ENCODE assay signal across 8 mouse cellular contexts in genomic region chr9:44720358-44721153, GRCm38 (mm10). TPM values are rescaled to one million over a fixed set of nuclear protein-coding genes. Genes with fewer than 3 reads are reported as not detected.
DNase-seq lines count a peak whose midpoint lies in the region; ATAC-seq and TF ChIP-seq lines count a peak whose summit lies in the region.

No protein-coding gene starts in this region.

- H3K4me2 ChIP-seq in embryonic facial prominence, embryonic 14.5 days (ENCODE audit: low read depth, low read length), result peak overlapping the region; percentile 78
- H3K4me2 ChIP-seq in hindbrain, embryonic 15.5 days, result peak overlapping the region; percentile 91
- H3K4me2 ChIP-seq in midbrain, embryonic 11.5 days, result peak overlapping the region; percentile 84

- H3K27ac ChIP-seq in liver, adult 2 months (replicated peaks; ENCODE audit: insufficient read depth, low read depth, low read length), result no peak overlapping the region
- peak overlapping the region; percentile 67 for H3K27ac ChIP-seq in embryonic facial prominence, embryonic 14.5 days (replicated peaks; ENCODE audit: low read depth, low read length)
- H3K27ac ChIP-seq in hindbrain, embryonic 15.5 days (replicated peaks), result peak overlapping the region; percentile 77
- H3K27ac ChIP-seq in midbrain, embryonic 11.5 days (ENCODE audit: low read depth, low read length), result peak overlapping the region; percentile 58

- H3K4me3 ChIP-seq in liver, adult 2 months (ENCODE audit: insufficient read depth, low read depth, low read length), result peak overlapping the region; percentile 48; the same call in 1 of the 2 replicates
- peak overlapping the region; percentile 62 for H3K4me3 ChIP-seq in embryonic facial prominence, embryonic 14.5 days (ENCODE audit: low read depth, low read length)
- peak overlapping the region; percentile 77 for H3K4me3 ChIP-seq in hindbrain, embryonic 15.5 days
- H3K4me3 ChIP-seq in midbrain, embryonic 11.5 days (ENCODE audit: low read depth, low read length), result peak overlapping the region; percentile 80

- H3K36me3 ChIP-seq in liver, adult 2 months (ENCODE audit: control insufficient read depth, insufficient read depth, low read length), result no peaks in the 10 kb centered on the region
- H3K36me3 ChIP-seq in embryonic facial prominence, embryonic 14.5 days (ENCODE audit: control insufficient read depth, insufficient read depth, low read length), result peaks cover 25% of the 10 kb centered on the region
- peaks cover 13% of the 10 kb centered on the region for H3K36me3 ChIP-seq in hindbrain, embryonic 15.5 days
- H3K36me3 ChIP-seq in midbrain, embryonic 11.5 days (ENCODE audit: control insufficient read depth, insufficient read depth, low read length), result peaks cover 10% of the 10 kb centered on the region; the same call in 1 of the 2 replicates

- 20% methylated on average over 9 of the region's 9 CpGs for WGBS in liver, adult 2 months
- 10% methylated on average over 9 of the region's 9 CpGs for WGBS in embryonic facial prominence, embryonic 14.5 days
- WGBS in hindbrain, embryonic 15.5 days, result 10% methylated on average over 9 of the region's 9 CpGs
- 26% methylated on average over 9 of the region's 9 CpGs for WGBS in midbrain, embryonic 11.5 days

- TF ChIP-seq POLR2A in liver, adult 2 months (IDR thresholded peaks at IDR 0.05; ENCODE audit: extremely low read depth, insufficient read depth, low read length), result no peak

- no peaks in the 10 kb centered on the region for H3K27me3 ChIP-seq in liver, adult 2 months (ENCODE audit: control insufficient read depth, insufficient read depth, low read length)
- H3K27me3 ChIP-seq in embryonic facial prominence, embryonic 14.5 days (replicated peaks; ENCODE audit: control insufficient read depth, insufficient read depth, low read length), result no peaks in the 10 kb centered on the region
- no peaks in the 10 kb centered on the region for H3K27me3 ChIP-seq in hindbrain, embryonic 15.5 days
- no peaks in the 10 kb centered on the region for H3K27me3 ChIP-seq in midbrain, embryonic 11.5 days (ENCODE audit: control insufficient read depth, insufficient read depth, low read length)

- peak overlapping the region; percentile 57 for H3K9ac ChIP-seq in liver, adult 2 months (ENCODE audit: low read depth, low read length)
- peak overlapping the region; percentile 80 for H3K9ac ChIP-seq in embryonic facial prominence, embryonic 14.5 days (ENCODE audit: low read depth, low read length)
- peak overlapping the region; percentile 87 for H3K9ac ChIP-seq in hindbrain, embryonic 15.5 days
- peak overlapping the region; percentile 92 for H3K9ac ChIP-seq in midbrain, embryonic 11.5 days (ENCODE audit: low read length)

- 0 out of 2 replicates have a peak, but pooled peaks have one; percentile 7 for ATAC-seq in embryonic facial prominence, embryonic 14.5 days (ENCODE audit: low read depth)
- peak; percentile 15; the same call in 1 of the 2 replicates for ATAC-seq in hindbrain, embryonic 15.5 days (ENCODE audit: low FRiP score, low read depth)
- ATAC-seq in midbrain, embryonic 11.5 days (ENCODE audit: low FRiP score), result peak; percentile 36

- no peak for DNase-seq in liver, adult 2 months (ENCODE audit: extremely low read depth, low read depth, low spot score)
- DNase-seq in liver, result no peak
- peak; percentile 60 for DNase-seq in MN1 (ENCODE audit: low spot score)
- DNase-seq in embryonic facial prominence, embryonic 14.5 days (ENCODE audit: low spot score), result no peak
- DNase-seq in midbrain, embryonic 11.5 days (ENCODE audit: low spot score, missing footprints), result no peak
- no peak for DNase-seq in spleen, postnatal 14 days (ENCODE audit: low spot score in 2 of 2)
- DNase-seq in gastrocnemius, postnatal 10 days, result no peak

- peaks cover 15% of the 10 kb centered on the region for H3K4me1 ChIP-seq in liver, adult 2 months (ENCODE audit: control insufficient read depth, insufficient read depth, low read length)
- H3K4me1 ChIP-seq in embryonic facial prominence, embryonic 14.5 days (ENCODE audit: control insufficient read depth, insufficient read depth, low read length), result peaks cover 36% of the 10 kb centered on the region
- peaks cover 77% of the 10 kb centered on the region for H3K4me1 ChIP-seq in hindbrain, embryonic 15.5 days (replicated peaks)
- H3K4me1 ChIP-seq in midbrain, embryonic 11.5 days (ENCODE audit: control insufficient read depth, insufficient read depth, low read length), result peaks cover 37% of the 10 kb centered on the region

- H3K9me3 ChIP-seq in embryonic facial prominence, embryonic 14.5 days (ENCODE audit: control insufficient read depth, low read length), result no peaks in the 10 kb centered on the region
- H3K9me3 ChIP-seq in hindbrain, embryonic 15.5 days, result no peaks in the 10 kb centered on the region
- H3K9me3 ChIP-seq in midbrain, embryonic 11.5 days (ENCODE audit: control insufficient read depth, low read length), result no peaks in the 10 kb centered on the region

- H3K79me2 ChIP-seq in liver, adult 2 months (ENCODE audit: control insufficient read depth, insufficient read depth, low read length), result no peaks in the 10 kb centered on the region

- 0 out of 2 replicates have a peak, but pooled peaks have one; percentile 6 for TF ChIP-seq CTCF in liver, adult 2 months (IDR thresholded peaks at IDR 0.05; ENCODE audit: low read depth, low read length)

RNA-seq across cellular contexts. Expression of gene Phldb1, which starts 14.4 kb away (rescaled TPM):
- total RNA-seq in liver, adult 2 months (2014; rRNA removed), result 2.2 and 4.6 TPM in 2 replicates
- polyA plus RNA-seq in liver, adult 2 months (2012; rRNA removed), result 2.6 and 5.9 TPM in 2 replicates
- 40.3 and 40.9 TPM in 2 replicates for polyA plus RNA-seq in embryonic facial prominence, embryonic 14.5 days (2014; fragmentation: Nextera tagmentation; extraction: Ambion mirVana)
- polyA plus RNA-seq in hindbrain, embryonic 15.5 days (2015; fragmentation: Nextera tagmentation; extraction: Ambion mirVana), result 46.4 and 46.8 TPM in 2 replicates
- 28.8 and 32.8 TPM in 2 replicates for polyA plus RNA-seq in midbrain, embryonic 11.5 days (2014; fragmentation: Nextera tagmentation; extraction: Ambion mirVana)
- 10 to 100 TPM; 49.8 to 82.4 TPM for total RNA-seq in gastrocnemius, postnatal 10 days (2021)

RNA-seq across cellular contexts. Expression of gene Arcn1, which starts 47.1 kb away (rescaled TPM):
- 94.1 and 98.6 TPM in 2 replicates for total RNA-seq in liver, adult 2 months (2014; rRNA removed)
- polyA plus RNA-seq in liver, adult 2 months (2012; rRNA removed), result 32.0 and 33.1 TPM in 2 replicates
- 220 and 226 TPM in 2 replicates for polyA plus RNA-seq in embryonic facial prominence, embryonic 14.5 days (2014; fragmentation: Nextera tagmentation; extraction: Ambion mirVana)
- 130 and 135 TPM in 2 replicates for polyA plus RNA-seq in hindbrain, embryonic 15.5 days (2015; fragmentation: Nextera tagmentation; extraction: Ambion mirVana)
- 191 and 213 TPM in 2 replicates for polyA plus RNA-seq in midbrain, embryonic 11.5 days (2014; fragmentation: Nextera tagmentation; extraction: Ambion mirVana)
- 10 to 100 TPM; 85.6 to 97.8 TPM for total RNA-seq in gastrocnemius, postnatal 10 days (2021)

RNA-seq across cellular contexts. Expression of gene Ift46, which starts 47.2 kb away (rescaled TPM):
- total RNA-seq in liver, adult 2 months (2014; rRNA removed), result 27.5 and 33.2 TPM in 2 replicates
- polyA plus RNA-seq in liver, adult 2 months (2012; rRNA removed), result 24.3 and 33.5 TPM in 2 replicates
- polyA plus RNA-seq in embryonic facial prominence, embryonic 14.5 days (2014; fragmentation: Nextera tagmentation; extraction: Ambion mirVana), result 101 and 121 TPM in 2 replicates
- 153 and 158 TPM in 2 replicates for polyA plus RNA-seq in hindbrain, embryonic 15.5 days (2015; fragmentation: Nextera tagmentation; extraction: Ambion mirVana)
- 141 and 149 TPM in 2 replicates for polyA plus RNA-seq in midbrain, embryonic 11.5 days (2014; fragmentation: Nextera tagmentation; extraction: Ambion mirVana)
- total RNA-seq in gastrocnemius, postnatal 10 days (2021), result 10 to 100 TPM; 45.2 to 53.1 TPM

RNA-seq across cellular contexts. Expression of gene Treh, which starts 47.5 kb away (rescaled TPM):
- 0.34 and 0.37 TPM in 2 replicates for total RNA-seq in liver, adult 2 months (2014; rRNA removed)
- 0.15 and 0.17 TPM in 2 replicates for polyA plus RNA-seq in liver, adult 2 months (2012; rRNA removed)
- not detected in 2 replicates for polyA plus RNA-seq in embryonic facial prominence, embryonic 14.5 days (2014; fragmentation: Nextera tagmentation; extraction: Ambion mirVana)
- not detected in 2 replicates for polyA plus RNA-seq in hindbrain, embryonic 15.5 days (2015; fragmentation: Nextera tagmentation; extraction: Ambion mirVana)
- polyA plus RNA-seq in midbrain, embryonic 11.5 days (2014; fragmentation: Nextera tagmentation; extraction: Ambion mirVana), result not detected in 2 replicates
- not detected for total RNA-seq in gastrocnemius, postnatal 10 days (2021)
